Mouse (Mus musculus) embryonic facial prominence, embryonic 13.5 days (tissue): ENCODE data around the gene Scgb2b26. TPM values are rescaled to one million over a fixed set of nuclear protein-coding genes. Genes with fewer than 3 reads are reported as not detected.
"Not testable (repeated sequence)": the region's sequence is repeated elsewhere in the genome, so short reads cannot be mapped to it uniquely, and the experiment has no call there.

ENCODE experiments used
- ATAC-seq: fragments of 200-750 bp; cut with Nextera tagmentation; 2 replicates; pipeline ENCODE4 v1.8.0; 2017; ENCODE audit warnings: low read depth; ENCODE audit not compliant: insufficient number of reproducible peaks, insufficient read depth, low FRiP score, low TSS enrichment
- H3K27ac ChIP-seq: fragments of 300-500 bp; sonication (generic); 2 replicates; pipeline ENCODE4 v1.5.1; 2015; ENCODE audit warnings: moderate library complexity, mild to moderate bottlenecking, inconsistent platforms
- H3K27me3 ChIP-seq: fragments of 300-500 bp; sonication (generic); 2 replicates; pipeline ENCODE4 v1.6.1; 2015; ENCODE audit warnings: mild to moderate bottlenecking, inconsistent platforms
- H3K36me3 ChIP-seq: fragments of 300-500 bp; sonication (generic); 2 replicates; pipeline ENCODE4 v1.6.1; 2015; ENCODE audit warnings: mild to moderate bottlenecking, inconsistent platforms
- H3K4me1 ChIP-seq: fragments of 300-500 bp; sonication (generic); 2 replicates; pipeline ENCODE4 v1.6.1; 2015; ENCODE audit warnings: inconsistent platforms
- H3K4me2 ChIP-seq: fragments of 300-500 bp; sonication (generic); 2 replicates; pipeline ENCODE4 v1.6.1; 2015; ENCODE audit warnings: moderate library complexity, mild to moderate bottlenecking, inconsistent platforms
- H3K4me3 ChIP-seq: fragments of 300-500 bp; sonication (generic); 2 replicates; pipeline ENCODE4 v1.5.1; 2015; ENCODE audit warnings: mild to moderate bottlenecking, inconsistent platforms
- H3K9ac ChIP-seq: fragments of 300-500 bp; sonication (generic); 2 replicates; pipeline ENCODE4 v1.6.1; 2015; ENCODE audit warnings: mild to moderate bottlenecking, inconsistent platforms
- H3K9me3 ChIP-seq: fragments of 300-500 bp; sonication (generic); 2 replicates; pipeline ENCODE4 v1.6.1; 2016; ENCODE audit warnings: inconsistent platforms
- WGBS: fragments of 180-500 bp; shearing (Covaris S2); methylation state at CpG from one replicate; pipeline ENCODE4 v1.1.7; 2015; ENCODE audit warnings: mixed read lengths; 5-methylcytosine and 5-hydroxymethylcytosine counted together
- polyA plus RNA-seq: library from polyadenylated mRNA; unstranded; fragments of >200 nt; fragmentation: Nextera tagmentation; extraction: Ambion mirVana; gene quantifications from 2 replicates; pipeline ENCODE4 v1.2.1, GENCODE M21; 2015

Scgb2b26 gene
- not detected in 2 replicates for polyA plus RNA-seq

- H3K9ac ChIP-seq: no peak within 1 kb of the TSS
- 79% methylated on average over 4 of the region's 4 CpGs for WGBS
- H3K27ac ChIP-seq: no peak within 1 kb of the TSS
- no peak for ATAC-seq
- no peaks in the 10 kb centered on the region for H3K27me3 ChIP-seq
- H3K9me3 ChIP-seq: peaks cover 29% of the 10 kb centered on the region
- no peaks in the 10 kb centered on the region for H3K4me1 ChIP-seq
- H3K4me2 ChIP-seq: no peak within 1 kb of the TSS
- no peaks in the 10 kb centered on the region for H3K36me3 ChIP-seq
- no peak within 1 kb of the TSS for H3K4me3 ChIP-seq
These were observed at the start of gene Scgb2b26 for GRCm38 (mm10) chr7:33944940-33945339. TSS of gene Scgb2b26 (minus strand) at chr7:33945040.

- not testable (repeated sequence) for H3K27me3 ChIP-seq, H3K9ac ChIP-seq, H3K4me1 ChIP-seq, H3K27ac ChIP-seq, H3K4me2 ChIP-seq, H3K4me3 ChIP-seq, H3K9me3 ChIP-seq, H3K36me3 ChIP-seq, ATAC-seq
- 37% methylated on average over 8 of the region's 9 CpGs for whole genome bisulfite sequencing
These were observed 37.4 kb upstream of the Scgb2b26 start for GRCm38 (mm10) chr7:33982281-33982680.

GRCm38 (mm10) chr7:33902982-33903381, 41.9 kb downstream of the Scgb2b26 start:
- no peak overlapping the region for H3K4me3 ChIP-seq
- peaks cover 11% of the 10 kb centered on the region for H3K9me3 ChIP-seq
- H3K9ac ChIP-seq: no peak overlapping the region
- H3K36me3 ChIP-seq: no peaks in the 10 kb centered on the region
- H3K27ac ChIP-seq: no peak overlapping the region
- ATAC-seq: no peak
- no peak overlapping the region for H3K4me2 ChIP-seq
- H3K27me3 ChIP-seq: no peaks in the 10 kb centered on the region
- no peaks in the 10 kb centered on the region for H3K4me1 ChIP-seq

GRCm38 (mm10) chr7:33900803-33901202, 44.0 kb downstream of the Scgb2b26 start:
- H3K4me3 ChIP-seq: no peak overlapping the region
- H3K27ac ChIP-seq: no peak overlapping the region
- H3K9me3 ChIP-seq: peaks cover 11% of the 10 kb centered on the region
- WGBS: 83% methylated on average over 2 of the region's 2 CpGs
- no peaks in the 10 kb centered on the region for H3K4me1 ChIP-seq
- no peak overlapping the region for H3K9ac ChIP-seq
- no peaks in the 10 kb centered on the region for H3K36me3 ChIP-seq
- H3K27me3 ChIP-seq: no peaks in the 10 kb centered on the region
- no peak for ATAC-seq
- H3K4me2 ChIP-seq: no peak overlapping the region

- H3K36me3 ChIP-seq: no peaks in the 10 kb centered on the region
- H3K27ac ChIP-seq: no peak overlapping the region
- no peaks in the 10 kb centered on the region for H3K27me3 ChIP-seq
- H3K4me2 ChIP-seq: no peak overlapping the region
- no peak overlapping the region for H3K9ac ChIP-seq
- H3K9me3 ChIP-seq: peaks cover 11% of the 10 kb centered on the region
- no peak for ATAC-seq
- no peak overlapping the region for H3K4me3 ChIP-seq
- 68% methylated on average over 2 of the region's 2 CpGs for WGBS
- H3K4me1 ChIP-seq: no peaks in the 10 kb centered on the region
These were observed 44.8 kb downstream of the Scgb2b26 start for GRCm38 (mm10) chr7:33900007-33900406.

Other genes starting within 250 kb of the Scgb2b26 start
- not detected in 2 replicates for gene Scgb2b24, start 205.7 kb downstream of the Scgb2b26 start, polyA plus RNA-seq
- not detected in 2 replicates for gene Scgb1b24, start 201.2 kb downstream of the Scgb2b26 start, polyA plus RNA-seq
- gene Scgb2b27, start 68.9 kb upstream of the Scgb2b26 start, polyA plus RNA-seq: not detected in 2 replicates
- gene Scgb1b27, start 76.4 kb upstream of the Scgb2b26 start, polyA plus RNA-seq: not detected in 2 replicates
- not detected in 2 replicates for gene Scgb1b30, start 150.4 kb upstream of the Scgb2b26 start, polyA plus RNA-seq
- 6.8 and 9.2 TPM in 2 replicates for gene Wtip, start 188.2 kb upstream of the Scgb2b26 start, polyA plus RNA-seq
- gene Uba2, start 224.6 kb upstream of the Scgb2b26 start, polyA plus RNA-seq: 226 and 239 TPM in 2 replicates